Mouse (Mus musculus): Measurements from ENCODE around the gene Pmch. TPM values are rescaled to one million over a fixed set of nuclear protein-coding genes. Genes with fewer than 3 reads are reported as not detected.

The Pmch gene
- polyA plus RNA-seq, 1 experiment from 2014 or later: not detected

GRCm38 (mm10) chr10:88064872-88065271, 26.0 kb upstream of the Pmch start:
- no peaks in the 10 kb centered on the region for H3K27me3 ChIP-seq (ENCODE audit: insufficient read depth, low read length)
- H3K27ac ChIP-seq: no peak overlapping the region
- ATAC-seq (replicated peaks; ENCODE audit: low FRiP score, low read depth): no peak
- WGBS: 49% methylated on average over 2 of the region's 2 CpGs
- H3K4me1 ChIP-seq (replicated peaks; ENCODE audit: insufficient read depth, low read length): no peaks in the 10 kb centered on the region
- no peaks in the 10 kb centered on the region for H3K36me3 ChIP-seq (ENCODE audit: insufficient read depth, low read length)
- DNase-seq (ENCODE audit: low spot score): peak; percentile 40
- H3K4me3 ChIP-seq (replicated peaks; ENCODE audit: low read depth, low read length): no peak overlapping the region
- H3K9ac ChIP-seq (ENCODE audit: low read depth, low read length): no peak overlapping the region
- no peaks in the 10 kb centered on the region for H3K9me3 ChIP-seq (replicated peaks; ENCODE audit: low read length)
- H3K4me2 ChIP-seq (ENCODE audit: low read length): no peak overlapping the region
- no peak for TF ChIP-seq CTCF (IDR thresholded peaks at IDR 0.05; ENCODE audit: low read depth)

DNA sequence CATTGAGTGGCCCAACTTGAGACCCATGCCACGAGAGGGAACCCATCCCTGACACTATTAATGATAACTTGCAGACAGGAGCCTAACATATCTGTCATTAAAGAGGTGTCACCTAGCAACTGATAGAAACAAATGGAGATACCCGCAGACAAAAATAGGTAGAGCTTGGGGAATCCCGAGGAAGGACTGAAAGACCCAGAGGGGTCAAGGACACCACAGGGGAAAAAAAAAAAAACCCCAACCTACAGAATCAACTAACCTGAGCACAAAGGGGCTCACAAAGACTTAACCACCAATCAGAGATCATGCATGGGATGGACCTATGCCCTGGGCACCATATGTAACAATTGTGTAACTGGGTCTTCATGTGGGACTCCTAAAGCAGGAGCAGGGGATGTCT, 23.5 kb upstream of the Pmch start:
- DNase-seq (ENCODE audit: low spot score) (no peak), ATAC-seq (replicated peaks; ENCODE audit: low FRiP score, low read depth) (no peak)
- no peak overlapping the region for H3K9ac ChIP-seq (ENCODE audit: low read depth, low read length)
- no peak for TF ChIP-seq CTCF (IDR thresholded peaks at IDR 0.05; ENCODE audit: low read depth)
- no peaks in the 10 kb centered on the region for H3K36me3 ChIP-seq (ENCODE audit: insufficient read depth, low read length)
- no peak overlapping the region for H3K4me2 ChIP-seq (ENCODE audit: low read length)
- H3K9me3 ChIP-seq (replicated peaks; ENCODE audit: low read length): no peaks in the 10 kb centered on the region
- no peak overlapping the region for H3K4me3 ChIP-seq (replicated peaks; ENCODE audit: low read depth, low read length)
- H3K27ac ChIP-seq: no peak overlapping the region
- H3K27me3 ChIP-seq (ENCODE audit: insufficient read depth, low read length): no peaks in the 10 kb centered on the region
- H3K4me1 ChIP-seq (replicated peaks; ENCODE audit: insufficient read depth, low read length): no peaks in the 10 kb centered on the region
- WGBS: 82% methylated on average over 3 of the region's 3 CpGs

DNA sequence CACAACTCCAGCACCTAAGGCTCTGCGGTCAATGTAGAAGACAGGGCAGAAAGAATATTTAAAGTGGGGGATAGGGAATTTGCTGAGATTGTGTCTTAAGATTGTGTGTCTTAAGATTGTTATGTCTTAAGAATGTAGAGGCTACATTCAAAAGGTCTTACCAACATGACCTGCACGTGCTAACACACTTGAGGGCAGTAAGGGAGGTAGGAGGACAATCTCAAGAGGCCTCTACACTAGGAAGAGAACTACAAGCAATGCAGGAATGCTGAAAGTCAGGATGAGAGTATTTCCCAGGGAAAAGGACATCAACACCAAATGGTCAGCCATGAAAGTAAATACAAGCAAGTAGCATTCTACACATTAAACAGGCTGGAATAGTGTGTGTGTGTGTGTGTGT, 15.3 kb downstream of the Pmch start:
- H3K4me3 ChIP-seq (replicated peaks; ENCODE audit: low read depth, low read length): no peak overlapping the region
- 88% methylated on average over 2 of the region's 2 CpGs for WGBS
- H3K27ac ChIP-seq: no peak overlapping the region
- no peaks in the 10 kb centered on the region for H3K4me1 ChIP-seq (replicated peaks; ENCODE audit: insufficient read depth, low read length)
- no peak overlapping the region for H3K9ac ChIP-seq (ENCODE audit: low read depth, low read length)
- no peaks in the 10 kb centered on the region; the same call in 1 of the 2 replicates for H3K36me3 ChIP-seq (ENCODE audit: insufficient read depth, low read length)
- no peak for DNase-seq (ENCODE audit: low spot score)
- H3K4me2 ChIP-seq (ENCODE audit: low read length): no peak overlapping the region
- no peaks in the 10 kb centered on the region for H3K9me3 ChIP-seq (replicated peaks; ENCODE audit: low read length)
- no peaks in the 10 kb centered on the region for H3K27me3 ChIP-seq (ENCODE audit: insufficient read depth, low read length)
- ATAC-seq (replicated peaks; ENCODE audit: low FRiP score, low read depth): no peak
- no peak for TF ChIP-seq CTCF (IDR thresholded peaks at IDR 0.05; ENCODE audit: low read depth)

DNA sequence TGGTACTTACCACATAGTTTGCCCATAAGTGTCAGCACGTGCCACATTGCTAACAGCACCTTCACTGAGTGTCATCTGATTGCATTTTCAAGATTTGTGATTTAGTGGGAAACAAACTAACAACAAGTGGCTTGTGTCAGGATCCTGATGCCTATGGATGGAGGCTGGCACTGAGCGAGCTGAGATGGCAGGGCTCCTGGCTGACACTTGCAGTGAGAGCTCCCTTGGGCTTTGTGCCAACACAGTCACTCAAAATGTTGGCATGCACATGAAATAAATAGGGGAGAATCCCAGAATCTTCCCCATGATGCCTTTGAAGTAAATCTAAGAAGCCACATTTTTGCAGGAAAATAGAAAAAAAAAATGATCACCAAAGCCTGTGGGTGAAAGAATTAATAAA, 22.4 kb downstream of the Pmch start:
- H3K4me1 ChIP-seq (replicated peaks; ENCODE audit: insufficient read depth, low read length): no peaks in the 10 kb centered on the region
- H3K27me3 ChIP-seq (ENCODE audit: insufficient read depth, low read length): no peaks in the 10 kb centered on the region
- H3K9ac ChIP-seq (ENCODE audit: low read depth, low read length): no peak overlapping the region
- no peak for TF ChIP-seq CTCF (IDR thresholded peaks at IDR 0.05; ENCODE audit: low read depth)
- H3K36me3 ChIP-seq (ENCODE audit: insufficient read depth, low read length): peaks cover 4% of the 10 kb centered on the region; the same call in 1 of the 2 replicates
- no peak overlapping the region for H3K4me2 ChIP-seq (ENCODE audit: low read length)
- H3K27ac ChIP-seq: no peak overlapping the region
- no peaks in the 10 kb centered on the region for H3K9me3 ChIP-seq (replicated peaks; ENCODE audit: low read length)
- H3K4me3 ChIP-seq (replicated peaks; ENCODE audit: low read depth, low read length): no peak overlapping the region
- no peak for ATAC-seq (replicated peaks; ENCODE audit: low FRiP score, low read depth)
- DNase-seq (ENCODE audit: low spot score): no peak
- WGBS: 82% methylated on average over 2 of the region's 2 CpGs

- H3K4me2 ChIP-seq (ENCODE audit: low read length): no peak overlapping the region
- no peaks in the 10 kb centered on the region for H3K4me1 ChIP-seq (replicated peaks; ENCODE audit: insufficient read depth, low read length)
- peak; percentile 39 for DNase-seq (ENCODE audit: low spot score)
- H3K36me3 ChIP-seq (ENCODE audit: insufficient read depth, low read length): no peaks in the 10 kb centered on the region
- no peaks in the 10 kb centered on the region for H3K27me3 ChIP-seq (ENCODE audit: insufficient read depth, low read length)
- no peaks in the 10 kb centered on the region for H3K9me3 ChIP-seq (replicated peaks; ENCODE audit: low read length)
- no peak overlapping the region for H3K27ac ChIP-seq
- no peak overlapping the region for H3K4me3 ChIP-seq (replicated peaks; ENCODE audit: low read depth, low read length)
- peak; percentile 62; the same call in 1 of the 2 replicates for TF ChIP-seq CTCF (IDR thresholded peaks at IDR 0.05; ENCODE audit: low read depth)
- no peak for ATAC-seq (replicated peaks; ENCODE audit: low FRiP score, low read depth)
- H3K9ac ChIP-seq (ENCODE audit: low read depth, low read length): no peak overlapping the region
Observed at GRCm38 (mm10) chr10:88119721-88120120, 28.8 kb downstream of the Pmch start.

DNA sequence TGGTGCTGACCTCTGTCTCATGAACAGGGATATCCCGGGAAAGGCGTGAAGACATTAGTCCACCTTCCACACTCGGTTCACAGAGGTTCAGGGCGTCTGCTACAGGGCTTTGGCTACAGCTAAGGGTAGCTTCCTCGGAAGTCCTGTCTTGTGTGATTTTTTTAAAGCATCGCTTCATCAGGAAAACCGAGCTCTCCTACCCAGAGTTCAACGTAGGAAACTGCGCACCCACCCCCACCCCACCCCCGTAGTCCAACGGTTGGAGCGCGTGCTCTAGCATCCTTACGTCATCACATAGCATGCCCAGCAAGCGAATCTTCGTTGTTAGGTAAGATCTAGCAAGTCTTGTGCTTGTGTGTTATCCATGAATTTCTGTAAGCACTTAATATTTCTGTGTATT, 44.8 kb downstream of the Pmch start:
- H3K27me3 ChIP-seq (ENCODE audit: insufficient read depth, low read length): no peaks in the 10 kb centered on the region
- H3K9me3 ChIP-seq (replicated peaks; ENCODE audit: low read length): no peaks in the 10 kb centered on the region
- H3K9ac ChIP-seq (ENCODE audit: low read depth, low read length): no peak overlapping the region
- WGBS: 95% methylated on average over 16 of the region's 16 CpGs
- DNase-seq (ENCODE audit: low spot score) (no peak), ATAC-seq (replicated peaks; ENCODE audit: low FRiP score, low read depth) (no peak)
- H3K4me2 ChIP-seq (ENCODE audit: low read length): no peak overlapping the region
- no peak overlapping the region for H3K27ac ChIP-seq
- H3K36me3 ChIP-seq (ENCODE audit: insufficient read depth, low read length): no peaks in the 10 kb centered on the region
- no peaks in the 10 kb centered on the region for H3K4me1 ChIP-seq (replicated peaks; ENCODE audit: insufficient read depth, low read length)
- H3K4me3 ChIP-seq (replicated peaks; ENCODE audit: low read depth, low read length): no peak overlapping the region
- TF ChIP-seq CTCF (IDR thresholded peaks at IDR 0.05; ENCODE audit: low read depth): no peak

Other genes starting within 250 kb of the Pmch start
- 23.1 and 24.0 TPM in 2 replicates for gene Igf1, start 232.8 kb upstream of the Pmch start, polyA plus RNA-seq (2015; fragmentation: Nextera tagmentation; extraction: Ambion mirVana)
- gene Parpbp, start 55.9 kb downstream of the Pmch start, polyA plus RNA-seq (2015; fragmentation: Nextera tagmentation; extraction: Ambion mirVana): 4.4 and 6.7 TPM in 2 replicates
- gene Nup37, start 55.9 kb downstream of the Pmch start, polyA plus RNA-seq (2015; fragmentation: Nextera tagmentation; extraction: Ambion mirVana): 63.6 and 66.5 TPM in 2 replicates
- 87.8 and 98.4 TPM in 2 replicates for gene Washc3, start 110.0 kb downstream of the Pmch start, polyA plus RNA-seq (2015; fragmentation: Nextera tagmentation; extraction: Ambion mirVana)

Data from kidney, postnatal 0 days (tissue).